Mouse (Mus musculus) spleen, adult 18-20 months (tissue): ENCODE measurements at regions not wholly inside any gene's neighbourhood (a gene's known extent, or its start where the extent isn't known, plus 50 kb on each side); places are given as distances from the start of the nearest gene placed in this dataset.
A peak's percentile ranks its signal among the peaks of the same experiment; 100 is the strongest.

Experiments
- DNase-seq, 2 experiments: peaks; one replicate each; pipeline ENCODE4 v3.0.0; 2022; ENCODE audit warnings: mixed read lengths in 2 of 2

GRCm38 (mm10) chr8:125367374-125367773 is 202.2 kb downstream of the Sipa1l2 start:
- no peak for DNase-seq

- no peak for DNase-seq
Observed at GRCm38 (mm10) chr8:125365004-125365403, 204.6 kb downstream of the Sipa1l2 start.

DNA sequence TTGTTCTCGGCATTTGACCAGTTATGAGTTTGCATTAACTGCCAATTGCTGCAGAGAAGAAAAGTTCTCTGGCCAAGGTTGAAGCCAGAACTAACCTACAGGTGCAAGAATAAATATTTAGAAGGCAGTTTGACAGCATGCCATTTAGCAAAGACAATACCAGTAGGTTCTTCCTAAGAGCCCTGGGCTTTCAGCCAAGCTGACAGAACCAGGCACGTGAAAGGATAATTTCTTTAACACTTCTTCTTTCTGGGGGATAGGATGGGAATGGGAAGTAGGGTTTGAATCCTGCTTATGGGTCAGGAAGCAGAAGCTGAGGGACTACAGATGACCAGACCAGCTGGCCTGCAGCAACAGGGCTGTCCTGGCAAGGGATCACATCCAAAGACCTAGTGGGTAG is 210.2 kb downstream of the Sipa1l2 start:
- DNase-seq = no peak

DNA sequence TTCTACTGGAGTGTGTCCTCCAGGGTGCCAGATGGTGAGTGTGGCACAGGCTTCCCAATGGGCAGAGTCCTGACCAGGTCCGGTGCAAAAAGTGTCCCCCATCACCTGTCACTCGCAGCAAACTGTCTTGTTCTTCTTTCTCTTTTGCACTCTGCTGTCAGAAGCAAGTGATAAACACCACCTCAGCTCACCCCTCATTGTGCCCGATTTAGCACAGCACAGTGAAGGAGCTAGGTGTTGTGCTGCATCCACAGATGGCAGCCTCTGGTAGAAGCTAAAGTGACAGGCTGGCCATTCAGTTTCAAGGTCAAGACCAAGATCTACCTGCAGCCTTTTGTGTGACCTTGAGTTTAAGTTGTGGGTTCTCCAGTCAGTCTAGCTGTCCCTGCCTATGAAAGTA is 211.8 kb downstream of the Sipa1l2 start:
- DNase-seq = no peak

DNA sequence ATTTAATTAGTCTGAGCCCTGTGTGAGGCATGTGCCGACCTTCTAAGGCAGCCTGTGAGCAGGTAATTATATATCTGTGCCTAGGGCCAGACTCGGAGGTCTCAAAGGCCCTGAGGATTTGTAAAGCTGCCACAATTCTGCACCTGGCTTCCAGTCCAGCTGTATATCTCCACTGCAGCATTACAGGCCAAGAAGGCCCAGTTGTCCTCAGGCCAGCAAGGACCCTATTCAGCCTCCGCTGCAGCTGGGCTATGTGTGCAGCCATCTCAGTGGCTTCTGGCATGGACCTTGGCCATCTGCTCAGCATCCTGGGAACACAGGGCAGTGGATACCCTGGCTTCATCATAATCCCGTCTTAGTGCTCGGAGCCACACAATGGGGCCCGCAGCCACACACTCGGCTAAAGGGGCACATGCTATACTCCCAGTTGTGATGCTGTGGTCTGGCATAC is 214.5 kb downstream of the Sipa1l2 start:
- DNase-seq = no peak

- DNase-seq = no peak
Observed at GRCm38 (mm10) chr8:125352276-125352675, 217.3 kb downstream of the Sipa1l2 start.

GRCm38 (mm10) chr8:125351486-125352032 is 218.0 kb downstream of the Sipa1l2 start:
- no peak for DNase-seq

- no peak for DNase-seq
Observed at GRCm38 (mm10) chr8:125349290-125350025, 220.2 kb downstream of the Sipa1l2 start.

GRCm38 (mm10) chr8:125346182-125346581 is 223.4 kb downstream of the Sipa1l2 start:
- no peak for DNase-seq

- DNase-seq = no peak
Observed at GRCm38 (mm10) chr8:125345571-125345970, 224.0 kb downstream of the Sipa1l2 start.

GRCm38 (mm10) chr8:125343867-125344266 is 225.7 kb downstream of the Sipa1l2 start:
- no peak for DNase-seq

DNA sequence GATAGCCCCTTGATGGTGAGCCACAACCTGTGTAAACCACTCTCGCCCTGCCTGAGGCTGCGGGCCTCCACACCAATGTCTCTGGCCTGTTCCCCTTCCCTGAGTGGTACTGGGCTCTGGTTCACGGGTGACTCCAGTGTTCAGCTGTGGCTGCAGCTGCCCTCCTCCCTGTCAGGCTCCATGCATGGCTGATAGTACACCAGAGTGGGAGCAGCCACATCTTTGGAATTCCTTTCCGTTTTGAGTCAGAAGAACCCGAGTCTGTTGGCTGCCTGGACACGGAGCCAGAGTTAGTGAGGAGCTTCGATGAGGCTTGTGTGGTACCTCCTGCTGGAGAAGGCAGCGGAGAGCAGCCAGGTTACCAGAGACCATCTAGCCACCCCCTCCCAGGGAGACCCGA is 227.1 kb downstream of the Sipa1l2 start:
- DNase-seq = no peak

DNA sequence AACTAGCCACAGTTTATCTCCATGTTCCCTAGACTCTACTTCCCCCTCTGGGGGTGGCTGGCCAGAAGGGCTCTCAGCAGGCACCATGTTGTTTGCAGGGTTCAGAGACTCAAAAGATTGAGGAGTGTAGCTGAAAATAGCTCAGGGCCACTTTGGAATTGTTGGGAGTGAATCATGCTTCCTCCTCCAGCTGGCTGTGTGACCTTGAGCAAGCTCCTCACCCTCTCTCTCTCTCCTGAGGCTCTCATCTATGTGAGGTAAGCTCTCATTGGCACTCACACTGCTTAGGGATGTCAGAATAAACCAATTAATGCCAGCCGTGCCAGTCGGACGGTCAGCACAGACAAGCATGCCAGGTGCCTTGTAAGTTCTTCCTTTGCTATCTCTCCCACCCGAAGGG is 228.0 kb downstream of the Sipa1l2 start:
- no peak for DNase-seq

GRCm38 (mm10) chr8:125338222-125338621 is 231.4 kb downstream of the Sipa1l2 start:
- DNase-seq = no peak

- no peak for DNase-seq
Observed at GRCm38 (mm10) chr8:125337444-125338077, 232.0 kb downstream of the Sipa1l2 start.

GRCm38 (mm10) chr8:125336799-125337198 is 232.8 kb downstream of the Sipa1l2 start:
- DNase-seq = peak in 1 of 2 experiments; percentile 15

DNA sequence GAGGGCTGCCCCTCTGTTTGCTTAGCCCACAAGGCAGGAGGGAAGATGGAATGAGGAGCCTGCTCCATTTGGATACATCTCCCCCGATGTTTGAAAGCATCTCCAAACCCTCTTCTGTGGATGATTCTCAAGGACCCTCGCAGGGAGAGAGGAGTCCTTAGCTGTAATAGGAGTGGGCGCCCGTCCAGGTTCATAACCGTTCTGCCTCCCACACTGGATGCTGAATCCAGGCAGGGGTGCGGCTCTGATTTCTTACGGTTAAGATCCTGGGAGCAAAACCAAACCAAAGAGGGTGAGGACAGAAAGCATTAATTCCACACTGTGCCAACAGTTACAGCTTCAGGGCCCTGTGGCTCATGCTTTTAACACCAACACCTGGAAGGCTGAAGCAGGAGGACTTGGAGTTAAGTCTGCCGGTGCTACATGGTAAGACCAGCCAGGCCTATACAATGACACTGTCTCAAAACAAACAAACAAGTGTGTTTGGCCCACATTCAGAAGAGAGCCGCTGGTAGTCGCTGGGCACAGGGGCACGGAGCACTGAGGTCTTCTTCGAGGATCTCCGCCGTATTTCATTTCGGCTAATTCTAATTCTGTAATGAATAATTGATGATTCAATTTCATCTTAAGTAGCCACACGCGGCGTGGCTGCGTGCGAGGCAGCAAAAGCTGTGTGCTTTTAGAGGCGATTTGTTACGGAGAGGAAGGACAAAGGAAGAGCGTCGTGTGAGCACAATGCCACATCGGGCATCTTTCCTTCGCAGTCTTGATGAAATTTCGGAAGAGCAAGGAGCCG is 233.8 kb downstream of the Sipa1l2 start:
- DNase-seq = no peak

GRCm38 (mm10) chr8:125335171-125335570 is 234.4 kb downstream of the Sipa1l2 start:
- no peak for DNase-seq

- DNase-seq = no peak
Observed at GRCm38 (mm10) chr8:125330638-125331037, 239.0 kb downstream of the Sipa1l2 start.

DNA sequence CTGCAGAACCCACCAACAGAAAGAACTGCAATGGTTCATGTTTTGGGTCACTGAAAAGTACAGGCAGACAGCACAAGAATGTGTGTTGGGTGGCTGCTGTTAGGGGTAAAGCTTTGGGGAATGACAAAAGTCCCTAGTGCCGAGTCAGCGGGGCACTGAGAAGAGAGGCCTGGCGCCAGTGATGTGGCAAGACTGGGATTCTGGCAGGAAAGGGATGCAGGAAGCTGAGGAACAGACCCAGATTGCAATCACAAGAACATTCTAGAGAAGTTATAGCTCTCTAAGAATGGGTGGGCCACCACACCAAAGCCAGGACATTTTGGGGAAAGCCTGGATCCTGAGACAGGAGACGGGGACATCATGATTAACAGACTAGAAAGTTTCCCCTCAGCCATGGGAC is 241.0 kb downstream of the Sipa1l2 start:
- DNase-seq = no peak

GRCm38 (mm10) chr8:125327551-125328262 is 241.9 kb downstream of the Sipa1l2 start:
- DNase-seq = no peak

DNA sequence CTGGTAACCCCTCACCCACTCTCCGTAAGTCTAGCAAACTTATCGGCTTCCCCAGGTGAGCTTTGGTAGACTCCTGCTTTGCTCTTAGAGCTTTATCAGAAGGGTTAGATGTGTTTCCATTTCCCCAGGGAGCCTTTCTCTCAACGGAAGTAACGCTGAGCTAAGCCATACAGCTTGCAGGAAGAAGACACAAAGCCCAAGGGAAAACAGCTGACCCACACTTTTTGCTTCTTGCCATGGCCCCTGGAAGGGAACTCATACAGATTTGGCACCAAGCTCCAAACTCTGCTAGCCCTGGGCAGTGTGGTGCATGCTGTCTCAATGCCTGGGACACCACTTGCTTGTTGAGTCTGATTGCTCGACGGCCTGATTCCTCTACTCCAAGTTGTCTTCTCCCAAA is 242.6 kb downstream of the Sipa1l2 start:
- no peak for DNase-seq

- DNase-seq = no peak
Observed at GRCm38 (mm10) chr8:125325736-125326135, 243.9 kb downstream of the Sipa1l2 start.
